Mouse (Mus musculus) cortical plate, adult 2 months (tissue): ENCODE data around the gene Zfp524.

Experiments used
- CTCF ChIP-seq: fragments of 200-500 bp; IDR thresholded peaks from 2 replicates; pipeline ENCODE4 v1.5.1; 2011; ENCODE audit warnings: mild to moderate bottlenecking, control low read depth, low read length; ENCODE audit not compliant: insufficient read depth; ENCODE audit errors: extremely low read depth
- POLR2A ChIP-seq: fragments of 200-500 bp; IDR thresholded peaks from 2 replicates; pipeline ENCODE4 v1.6.1; 2011; ENCODE audit warnings: mild to moderate bottlenecking, low read length, control low read depth; ENCODE audit not compliant: insufficient read depth; ENCODE audit errors: extremely low read depth

- TF ChIP-seq CTCF (no peak), POLR2A (no peak)
These were observed 2.7 kb downstream of the Zfp524 start for GRCm38 (mm10) chr7:5016920-5017319.
